In the genomic region with DNA sequence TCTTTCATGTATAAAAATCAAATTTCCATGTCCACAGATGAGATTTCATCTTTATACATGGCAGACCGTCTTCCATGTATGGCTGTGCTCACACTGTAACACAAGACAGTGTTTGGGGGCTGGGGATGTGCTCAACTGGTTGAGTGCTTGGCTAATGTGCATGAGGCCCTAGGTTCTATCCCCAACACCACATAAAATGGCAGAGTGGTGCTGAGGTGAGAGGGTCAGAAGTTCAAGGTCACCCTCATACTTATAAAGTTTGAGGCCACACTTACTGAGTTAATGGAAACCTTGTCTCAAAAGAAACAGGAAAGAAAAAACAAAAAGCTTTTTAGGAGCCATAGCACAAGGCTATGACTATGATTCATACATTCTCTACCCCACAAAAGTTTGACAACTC, we compare ENCODE assay signal across 23 mouse cellular contexts. TPM values are rescaled to one million over a fixed set of nuclear protein-coding genes. Genes with fewer than 3 reads are reported as not detected.
A peak's percentile ranks its signal among the peaks of the same experiment; 100 is the strongest.
DNase-seq lines count a peak whose midpoint lies in the region; ATAC-seq and TF ChIP-seq lines count a peak whose summit lies in the region.
"Had no signal": no experiment of that assay in that cellular context is flagged by ENCODE, and none has a peak within 500 bp of the region (broad histone marks: within the 10 kb centered on the region; RNA-seq: fewer than 3 reads in every experiment).

No protein-coding gene starts in this region.

- no peaks in the 10 kb centered on the region for H3K9me3 ChIP-seq in heart, embryonic 15.5 days (replicated peaks)
- no peaks in the 10 kb centered on the region for H3K9me3 ChIP-seq in heart, postnatal 0 days (replicated peaks; ENCODE audit: control insufficient read depth, low read length)
- H3K9me3 ChIP-seq: forebrain, embryonic 13.5 days; forebrain, embryonic 15.5 days had no signal

- H3K27me3 ChIP-seq in heart, embryonic 15.5 days = no peaks in the 10 kb centered on the region
- no peaks in the 10 kb centered on the region for H3K27me3 ChIP-seq in heart, postnatal 0 days (ENCODE audit: control insufficient read depth, insufficient read depth, low read length)
- no peaks in the 10 kb centered on the region for H3K27me3 ChIP-seq in heart, adult 2 months (ENCODE audit: control insufficient read depth, insufficient read depth, low read length)
- H3K27me3 ChIP-seq: CH12.LX; embryonic facial prominence, embryonic 12.5 days; forebrain, embryonic 13.5 days; forebrain, embryonic 15.5 days had no signal

- intact Hi-C loops in heart, adult 2 months (cut with DNase I) = no loop called here

- no peak for TF ChIP-seq EP300 in heart, postnatal 0 days (IDR thresholded peaks at IDR 0.05; ENCODE audit: low read depth)
- no peak for TF ChIP-seq EP300 in heart, adult 2 months (IDR thresholded peaks at IDR 0.05; ENCODE audit: insufficient read depth, low read depth, low read length)

- H3K4me2 ChIP-seq in heart, embryonic 15.5 days = no peak overlapping the region
- no peak overlapping the region for H3K4me2 ChIP-seq in heart, postnatal 0 days (ENCODE audit: low read depth, low read length)
- H3K4me2 ChIP-seq: embryonic facial prominence, embryonic 12.5 days; forebrain, embryonic 13.5 days; forebrain, embryonic 15.5 days had no signal

- TF ChIP-seq POLR2A in heart, adult 2 months (IDR thresholded peaks at IDR 0.05; ENCODE audit: insufficient read depth, low read depth, low read length) = no peak

- H3K4me3 ChIP-seq in heart, embryonic 15.5 days = no peak overlapping the region
- no peak overlapping the region for H3K4me3 ChIP-seq in heart, postnatal 0 days (ENCODE audit: low read depth, low read length)
- no peak overlapping the region for H3K4me3 ChIP-seq in heart, adult 2 months
- H3K4me3 ChIP-seq: embryonic facial prominence, embryonic 10.5 days; embryonic facial prominence, embryonic 12.5 days; forebrain, embryonic 13.5 days; forebrain, embryonic 15.5 days had no signal

- H3K27ac ChIP-seq in heart, embryonic 15.5 days = 0 out of 2 replicates have a peak overlapping the region, but pooled peaks have one; percentile 24
- peak overlapping the region; percentile 41; the same call in 1 of the 2 replicates for H3K27ac ChIP-seq in heart, postnatal 0 days (ENCODE audit: low read depth)
- no peak overlapping the region for H3K27ac ChIP-seq in heart, adult 2 months
- H3K27ac ChIP-seq: embryonic facial prominence, embryonic 10.5 days; embryonic facial prominence, embryonic 12.5 days; forebrain, embryonic 13.5 days; forebrain, embryonic 15.5 days had no signal

- peaks cover 27% of the 10 kb centered on the region for H3K4me1 ChIP-seq in heart, embryonic 15.5 days (replicated peaks)
- H3K4me1 ChIP-seq in heart, postnatal 0 days (ENCODE audit: control insufficient read depth, insufficient read depth) = peaks cover 21% of the 10 kb centered on the region
- peaks cover 11% of the 10 kb centered on the region for H3K4me1 ChIP-seq in heart, adult 2 months (ENCODE audit: control insufficient read depth, insufficient read depth, low read length)
- H3K4me1 ChIP-seq: forebrain, embryonic 13.5 days had no signal

- H3K36me3 ChIP-seq in heart, embryonic 15.5 days = peaks cover 4% of the 10 kb centered on the region; the same call in 1 of the 2 replicates
- no peaks in the 10 kb centered on the region; the same call in 1 of the 2 replicates for H3K36me3 ChIP-seq in heart, postnatal 0 days (replicated peaks; ENCODE audit: control insufficient read depth, insufficient read depth, low read length)
- H3K36me3 ChIP-seq in heart, adult 2 months (ENCODE audit: control insufficient read depth, insufficient read depth, low read length) = peaks cover 4% of the 10 kb centered on the region; the same call in 1 of the 2 replicates

- ATAC-seq in heart, embryonic 15.5 days (replicated peaks; ENCODE audit: insufficient number of reproducible peaks, insufficient read depth, low FRiP score, low read depth) = no peak
- no peak for ATAC-seq in heart, postnatal 0 days (ENCODE audit: insufficient read depth, low read depth)
- ATAC-seq: activated CD4-positive, CD25-positive, alpha-beta regulatory T cell, adult 4 months; CD4-positive, CD25-positive, alpha-beta regulatory T cell, adult 4 months; forebrain, embryonic 13.5 days; forebrain, embryonic 15.5 days; forebrain, postnatal 0 days had no signal

- no peak for TF ChIP-seq CTCF in heart, postnatal 0 days (IDR thresholded peaks at IDR 0.05; ENCODE audit: low read depth)
- TF ChIP-seq CTCF in heart, adult 2 months (IDR thresholded peaks at IDR 0.05) = no peak

- no peak overlapping the region for H3K9ac ChIP-seq in heart, embryonic 15.5 days
- H3K9ac ChIP-seq in heart, postnatal 0 days (replicated peaks; ENCODE audit: low read depth, low read length) = no peak overlapping the region
- no peak overlapping the region for H3K9ac ChIP-seq in heart, adult 2 months (ENCODE audit: low read depth, low read length)
- H3K9ac ChIP-seq: embryonic facial prominence, embryonic 12.5 days; forebrain, embryonic 13.5 days; forebrain, embryonic 15.5 days; forebrain, postnatal 0 days had no signal

- WGBS in heart, embryonic 15.5 days = 93% methylated on average over 1 of the region's 1 CpGs
- WGBS in heart, postnatal 0 days = 90% methylated on average over 1 of the region's 1 CpGs
- WGBS in heart, adult 2 months = 90% methylated on average over 1 of the region's 1 CpGs

- no peak for DNase-seq in heart, adult 9 months (ENCODE audit: low spot score in 2 of 2)
- DNase-seq in heart, postnatal 0 days (ENCODE audit: low spot score) = no peak
- no peak for DNase-seq in heart, adult 2 months
- DNase-seq in ES-CJ7 (ENCODE audit: low read depth, low spot score) = peak; percentile 52
- no peak for DNase-seq in cerebellum, postnatal 4 days (ENCODE audit: low spot score in 2 of 2)
- DNase-seq: adrenal gland, adult 8-10 months; adrenal gland, postnatal 14 days; adrenal gland, postnatal 36 days; B cell, adult 2 months; cerebellum, adult 11-12 months; cerebellum, adult 2 months; cerebellum, adult 9-10 months; cerebellum, postnatal 14 days; cerebellum, postnatal 36 days; forebrain, postnatal 0 days had no signal

- peaks cover 4% of the 10 kb centered on the region for H3K79me2 ChIP-seq in heart, adult 2 months (replicated peaks; ENCODE audit: control insufficient read depth, insufficient read depth, low read length)

RNA-seq across cellular contexts. Expression of gene Tlk1, which starts 25.1 kb away (rescaled TPM):
- polyA plus RNA-seq in heart, embryonic 15.5 days (2015; fragmentation: Nextera tagmentation; extraction: Ambion mirVana) = 24.4 and 28.0 TPM in 2 replicates
- total RNA-seq in heart, postnatal 0 days (2014; rRNA removed; ENCODE audit: low replicate concordance) = 24.7 and 32.6 TPM in 2 replicates
- polyA plus RNA-seq in heart, postnatal 0 days (2015; fragmentation: Nextera tagmentation; extraction: Ambion mirVana) = 16.6 and 17.9 TPM in 2 replicates
- total RNA-seq in heart, adult 2 months (2021) = 10 to 100 TPM; 26.0 to 31.3 TPM
- polyA plus RNA-seq in heart, adult 2 months (2012; rRNA removed) = 6.9 and 15.4 TPM in 2 replicates
